Mouse (Mus musculus) ES-Bruce4 (cell line): ENCODE data around the gene Unc5b.

ENCODE experiments used
- CTCF ChIP-seq: IDR thresholded peaks from one replicate; pipeline ENCODE4 v1.8.1; 2011; ENCODE audit warnings: low read depth, low read length
- EP300 ChIP-seq: IDR thresholded peaks from 2 replicates; pipeline ENCODE4 v1.6.1; 2011; ENCODE audit warnings: low read depth, low read length; ENCODE audit not compliant: insufficient read depth
- POLR2A ChIP-seq: IDR thresholded peaks from one replicate; pipeline ENCODE4 v1.8.1; 2011; ENCODE audit warnings: low read length; ENCODE audit not compliant: insufficient read depth

GRCm38 (mm10) chr10:60783608-60784007 lies 47.8 kb downstream of the Unc5b start:
- TF ChIP-seq CTCF (no peak), POLR2A (no peak), EP300 (peak; percentile 76; the same call in 1 of the 2 replicates)
